In genomic region chr3:18695113-18695792, GRCm38 (mm10) we compare ENCODE assay signal across 11 mouse cellular contexts.
A peak's percentile ranks its signal among the peaks of the same experiment; 100 is the strongest.
DNase-seq lines count a peak whose midpoint lies in the region; ATAC-seq and TF ChIP-seq lines count a peak whose summit lies in the region.
"Had no signal": no experiment of that assay in that cellular context is flagged by ENCODE, and none has a peak within 500 bp of the region (broad histone marks: within the 10 kb centered on the region; RNA-seq: fewer than 3 reads in every experiment).

No protein-coding gene starts in this region.

- peak; percentile 38 for DNase-seq in layer of hippocampus, adult 9-11 months
- no peak for DNase-seq in layer of hippocampus, postnatal 36 days
- DNase-seq in mesoderm, embryonic 11.5 days (ENCODE audit: low read depth, low spot score) = peak; percentile 59
- DNase-seq in telencephalon, adult 2 months (ENCODE audit: low read depth, low spot score) = peak; percentile 33
- no peak for DNase-seq in thymus, adult 2 months
- DNase-seq in adrenal gland, postnatal 25 days = no peak
- DNase-seq in ovary, postnatal 14 days (ENCODE audit: low spot score) = no peak

- H3K9ac ChIP-seq in forebrain, embryonic 16.5 days (replicated peaks; ENCODE audit: low read depth, low read length) = no peak overlapping the region
- H3K9ac ChIP-seq: heart, embryonic 15.5 days; liver, embryonic 15.5 days; stomach, embryonic 15.5 days had no signal

- peaks cover 5% of the 10 kb centered on the region for H3K4me1 ChIP-seq in forebrain, embryonic 16.5 days (replicated peaks; ENCODE audit: control insufficient read depth, insufficient read depth, low read length)
- H3K4me1 ChIP-seq in thymus, adult 2 months (replicated peaks; ENCODE audit: control insufficient read depth, insufficient read depth, low read length) = no peaks in the 10 kb centered on the region
- H3K4me1 ChIP-seq: heart, embryonic 15.5 days; liver, embryonic 15.5 days; stomach, embryonic 15.5 days had no signal

- no peak overlapping the region for H3K4me2 ChIP-seq in forebrain, embryonic 16.5 days (ENCODE audit: low read length)
- H3K4me2 ChIP-seq: heart, embryonic 15.5 days; liver, embryonic 15.5 days; stomach, embryonic 15.5 days had no signal

- H3K9me3 ChIP-seq in forebrain, embryonic 16.5 days (ENCODE audit: control insufficient read depth, low read length) = no peaks in the 10 kb centered on the region
- H3K9me3 ChIP-seq: heart, embryonic 15.5 days; liver, embryonic 15.5 days; stomach, embryonic 15.5 days had no signal

- peak; percentile 99 for ATAC-seq in forebrain, embryonic 16.5 days

- H3K27ac ChIP-seq in forebrain, embryonic 16.5 days (ENCODE audit: low read length) = peak overlapping the region; percentile 39
- no peak overlapping the region for H3K27ac ChIP-seq in thymus, adult 2 months (ENCODE audit: control insufficient read depth, insufficient read depth, low read length)
- H3K27ac ChIP-seq: heart, embryonic 15.5 days; liver, embryonic 15.5 days; stomach, embryonic 15.5 days had no signal

- no peak for TF ChIP-seq CTCF in thymus, adult 2 months (IDR thresholded peaks at IDR 0.05; ENCODE audit: borderline replicate concordance, control insufficient read depth, extremely low read depth, insufficient read depth, low read length, poor library complexity)

- no peaks in the 10 kb centered on the region for H3K36me3 ChIP-seq in forebrain, embryonic 16.5 days (ENCODE audit: control insufficient read depth, insufficient read depth)
- H3K36me3 ChIP-seq in thymus, adult 2 months (ENCODE audit: control insufficient read depth, insufficient read depth, low read length) = no peaks in the 10 kb centered on the region
- H3K36me3 ChIP-seq: heart, embryonic 15.5 days; liver, embryonic 15.5 days; stomach, embryonic 15.5 days had no signal

- H3K27me3 ChIP-seq in forebrain, embryonic 16.5 days (replicated peaks; ENCODE audit: control insufficient read depth, insufficient read depth, low read length) = no peaks in the 10 kb centered on the region
- no peaks in the 10 kb centered on the region for H3K27me3 ChIP-seq in thymus, adult 2 months (ENCODE audit: control insufficient read depth, insufficient read depth, low read length)
- H3K27me3 ChIP-seq: heart, embryonic 15.5 days; liver, embryonic 15.5 days; stomach, embryonic 15.5 days had no signal

- H3K4me3 ChIP-seq in forebrain, embryonic 16.5 days (replicated peaks; ENCODE audit: low read length) = no peak overlapping the region
- no peak overlapping the region for H3K4me3 ChIP-seq in thymus, adult 2 months (ENCODE audit: control insufficient read depth, insufficient read depth, low read length)
- H3K4me3 ChIP-seq: heart, embryonic 15.5 days; liver, embryonic 15.5 days; stomach, embryonic 15.5 days had no signal

- 64% methylated on average over 4 of the region's 4 CpGs for WGBS in forebrain, embryonic 16.5 days
- 92% methylated on average over 4 of the region's 4 CpGs for WGBS in thymus, adult 2 months

- no peak for TF ChIP-seq POLR2A in thymus, adult 2 months (IDR thresholded peaks at IDR 0.05; ENCODE audit: control insufficient read depth, extremely low read depth, insufficient read depth, low read length, poor library complexity)

Comparison
In these comparisons a context has a peak if more than half of its experiments do, and no peak if none do; other contexts are left out.
1. DNase-seq: peak in layer of hippocampus, adult 9-11 months (single experiment), mesoderm, embryonic 11.5 days (single experiment) and telencephalon, adult 2 months (single experiment); none in layer of hippocampus, postnatal 36 days (0 of 2), thymus, adult 2 months (single experiment), adrenal gland, postnatal 25 days (single experiment) and ovary, postnatal 14 days (single experiment).